Mouse (Mus musculus) thymus, postnatal 0 days (tissue): ENCODE measurements around the gene Fbxl2. TPM values are rescaled to one million over a fixed set of nuclear protein-coding genes. Genes with fewer than 3 reads are reported as not detected.
A peak's percentile ranks its signal among the peaks of the same experiment; 100 is the strongest.
"Not testable (repeated sequence)": the region's sequence is repeated elsewhere in the genome, so short reads cannot be mapped to it uniquely, and the experiment has no call there.

ENCODE experiments used
- DNase-seq: peaks from one replicate; pipeline ENCODE4 v3.0.0-alpha.2; 2015; ENCODE audit warnings: low spot score
- polyA plus RNA-seq: library from polyadenylated mRNA; unstranded; fragments of >200 nt; fragmentation: Nextera tagmentation; extraction: Ambion mirVana; gene quantifications from 2 replicates; pipeline ENCODE4 v1.2.1, GENCODE M21; 2015

Fbxl2 gene
- polyA plus RNA-seq = 1.6 and 2.1 TPM in 2 replicates

- DNase-seq = no peak
Measured at GRCm38 (mm10) chr9:114046028-114046427, at the start of gene Fbxl2. Gene Fbxl2 (minus strand): TSS chr9:114046191.

GRCm38 (mm10) chr9:114094854-114095253 is 48.9 kb upstream of the Fbxl2 start:
- DNase-seq = no peak

GRCm38 (mm10) chr9:114092188-114092587 is 46.2 kb upstream of the Fbxl2 start:
- DNase-seq = peak; percentile 27

DNA sequence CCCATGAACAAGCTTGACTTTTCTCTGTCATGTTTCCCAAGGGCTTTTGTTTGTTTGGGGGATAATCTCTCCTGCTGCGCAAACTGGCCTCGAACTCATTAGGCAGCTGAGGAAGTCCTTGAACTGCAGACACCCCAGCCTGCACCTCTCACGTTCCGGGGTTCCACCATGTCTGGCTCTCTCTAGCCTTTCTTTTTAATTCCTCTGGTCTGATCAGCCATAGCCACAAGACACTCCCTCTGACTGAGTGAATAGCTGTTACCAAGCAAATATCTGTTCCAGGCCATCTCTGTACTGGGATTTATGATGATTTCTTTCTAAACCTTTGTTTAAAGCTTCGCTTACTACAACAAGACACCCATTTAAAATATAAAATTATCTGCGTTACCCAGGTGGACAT is 42.9 kb upstream of the Fbxl2 start:
- DNase-seq = not testable (repeated sequence)

- no peak for DNase-seq
Measured at GRCm38 (mm10) chr9:114087106-114087815, 41.3 kb upstream of the Fbxl2 start.

- no peak for DNase-seq
Measured at GRCm38 (mm10) chr9:114086422-114086821, 40.4 kb upstream of the Fbxl2 start.

DNA sequence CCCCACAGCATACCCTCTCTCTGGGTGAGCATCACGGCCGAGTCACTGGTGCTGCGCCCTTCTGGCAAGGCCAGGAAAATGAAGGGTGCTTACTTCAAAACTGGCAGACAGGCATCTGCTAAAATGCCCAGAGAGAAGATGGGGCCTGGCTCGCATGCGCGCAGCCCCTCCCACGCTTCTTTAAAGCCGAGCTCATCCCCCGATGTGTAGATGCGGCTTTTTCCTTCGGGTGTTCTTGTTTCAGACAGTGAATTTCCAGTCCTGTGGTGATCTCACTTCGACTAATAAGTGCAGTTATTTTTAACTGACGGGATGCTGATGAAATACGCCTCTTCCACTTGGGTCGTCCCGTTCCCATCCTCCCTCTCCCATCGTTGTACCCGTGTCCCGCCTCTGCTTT is 27.7 kb upstream of the Fbxl2 start:
- DNase-seq = no peak

- DNase-seq = no peak
Measured at GRCm38 (mm10) chr9:114069372-114069771, 23.4 kb upstream of the Fbxl2 start.

DNA sequence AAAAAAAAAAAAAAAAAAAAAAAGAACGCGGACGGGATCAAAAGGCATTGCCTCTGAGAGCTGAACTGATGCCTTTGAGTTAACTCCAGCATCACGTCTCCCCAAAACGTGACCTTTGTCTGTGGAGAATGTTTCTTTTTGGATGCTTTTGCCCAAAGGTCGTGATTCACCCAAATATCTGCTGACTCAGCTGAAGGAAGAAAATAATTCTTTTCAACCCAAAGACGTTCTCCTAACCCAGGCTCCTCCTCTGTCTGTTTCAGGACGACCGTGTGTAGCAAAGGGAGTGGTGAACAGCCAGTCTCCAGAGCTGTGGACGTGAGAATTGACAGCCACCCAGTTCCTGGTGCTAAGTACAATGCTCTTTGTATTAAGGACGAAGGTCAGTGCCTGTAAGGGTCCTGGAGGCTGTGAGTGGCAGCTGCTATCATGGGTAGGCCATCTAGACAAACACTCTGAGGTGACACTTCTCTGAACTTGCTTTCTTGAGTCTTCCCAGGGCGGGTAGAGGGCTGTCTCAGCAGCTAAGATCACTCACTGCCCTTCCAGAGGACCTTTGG is 22.6 kb upstream of the Fbxl2 start:
- no peak for DNase-seq

GRCm38 (mm10) chr9:114057090-114057796 is 11.3 kb upstream of the Fbxl2 start, which contains the start of gene Susd5:
Gene Susd5 (plus strand): TSS chr9:114057140.
- no peak for DNase-seq

DNA sequence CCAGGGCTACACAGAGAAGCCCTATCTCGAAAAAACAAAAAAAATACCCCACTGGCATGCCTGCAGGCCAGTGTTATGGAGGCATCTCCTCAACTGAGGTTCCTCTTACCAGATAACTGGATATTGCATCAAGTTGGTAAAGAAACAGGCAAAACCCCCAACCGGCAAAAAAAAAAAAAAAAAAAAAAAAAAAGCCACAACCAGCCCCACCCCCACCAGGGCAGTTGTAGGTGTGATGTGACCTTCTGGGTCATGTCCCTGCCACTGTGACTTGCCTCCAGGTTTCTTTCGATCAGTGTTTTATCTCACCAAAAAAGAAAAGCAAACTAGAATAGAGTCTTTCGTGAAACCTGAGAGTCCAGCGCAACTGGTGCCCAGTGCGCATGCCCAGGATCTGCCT is 6.9 kb upstream of the Fbxl2 start:
- DNase-seq = no peak

DNA sequence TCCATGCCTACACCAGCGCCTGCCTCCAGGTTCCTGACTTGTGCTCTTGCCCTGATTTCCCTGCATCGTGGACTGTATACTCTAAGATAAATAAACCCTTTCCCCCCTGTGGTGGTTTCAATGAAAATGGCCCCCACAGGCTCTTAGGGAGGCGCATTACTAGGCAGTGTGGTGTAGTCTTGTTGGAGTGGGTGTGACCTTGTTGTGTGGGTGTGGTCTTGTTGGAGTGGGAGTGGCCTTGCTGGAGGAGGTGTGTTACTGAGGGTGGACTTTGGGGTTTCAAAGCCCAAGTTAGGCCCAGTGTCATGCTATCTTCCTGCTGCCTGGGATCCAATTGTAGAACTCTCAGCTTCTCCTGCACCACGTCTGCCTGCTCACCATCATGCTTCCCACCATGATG is 6.0 kb upstream of the Fbxl2 start:
- DNase-seq = no peak

DNA sequence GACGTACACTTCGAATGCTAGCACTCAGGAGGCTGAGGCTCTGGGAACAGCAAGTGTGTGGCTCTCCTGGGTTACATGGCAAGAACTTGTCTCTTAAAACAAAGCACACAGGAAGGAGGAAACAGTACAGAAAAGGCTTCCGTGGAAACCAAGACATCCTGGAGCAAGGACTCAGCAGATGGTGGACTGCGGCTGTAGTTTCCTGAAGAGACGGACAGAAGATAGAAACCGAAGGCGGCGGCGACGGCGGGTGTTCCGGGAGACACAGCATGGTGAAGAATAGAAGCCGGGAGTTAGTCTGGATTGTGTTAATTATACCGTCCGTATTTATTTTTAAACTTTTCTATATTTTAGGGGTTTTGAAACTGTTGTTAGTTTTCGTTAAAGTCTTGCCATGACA is 4.8 kb upstream of the Fbxl2 start:
- DNase-seq = no peak

DNA sequence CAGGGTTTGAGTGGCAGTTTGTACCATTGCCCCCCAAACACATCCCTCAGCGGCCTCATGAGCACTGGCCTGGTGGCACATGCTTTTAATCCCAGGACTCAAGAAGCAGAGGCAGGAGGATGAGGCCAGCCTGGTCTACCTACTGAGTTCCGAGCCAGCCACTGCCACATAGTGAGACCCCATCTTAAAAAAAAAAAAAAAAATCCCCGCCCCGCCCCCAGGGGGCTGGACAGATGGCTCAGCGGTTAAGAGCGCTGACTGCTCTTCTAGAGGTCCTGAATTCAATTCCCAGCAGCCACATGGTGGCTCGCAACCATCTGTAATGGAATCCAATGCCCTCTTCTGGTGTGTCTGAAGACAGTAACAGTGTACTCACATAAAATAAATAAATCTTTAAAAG is 4.1 kb upstream of the Fbxl2 start:
- no peak for DNase-seq

DNA sequence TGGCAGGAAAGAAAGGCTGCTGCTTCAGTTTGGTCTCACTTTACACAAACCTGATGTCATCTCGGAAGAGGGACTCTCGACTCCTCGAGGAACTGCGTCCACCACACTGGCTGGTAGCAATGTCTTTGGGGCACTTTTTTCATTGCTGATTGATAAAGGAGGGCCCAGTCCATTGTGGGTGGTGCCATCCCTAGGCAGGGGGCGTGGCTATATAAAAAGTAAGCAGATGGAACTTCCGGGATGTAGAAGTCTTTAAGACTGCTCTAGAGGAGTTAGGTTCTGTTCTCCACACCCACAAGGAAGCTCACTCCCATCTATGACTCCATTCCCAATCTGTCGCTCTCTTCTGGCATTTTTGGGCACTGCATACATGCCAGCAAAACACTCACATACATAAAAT is 685 bp upstream of the Fbxl2 start:
- no peak for DNase-seq

- peak; percentile 16 for DNase-seq
Measured at GRCm38 (mm10) chr9:114044446-114044845, 1.5 kb downstream of the Fbxl2 start.

- no peak for DNase-seq
Measured at GRCm38 (mm10) chr9:114042490-114042889, 3.5 kb downstream of the Fbxl2 start.

DNA sequence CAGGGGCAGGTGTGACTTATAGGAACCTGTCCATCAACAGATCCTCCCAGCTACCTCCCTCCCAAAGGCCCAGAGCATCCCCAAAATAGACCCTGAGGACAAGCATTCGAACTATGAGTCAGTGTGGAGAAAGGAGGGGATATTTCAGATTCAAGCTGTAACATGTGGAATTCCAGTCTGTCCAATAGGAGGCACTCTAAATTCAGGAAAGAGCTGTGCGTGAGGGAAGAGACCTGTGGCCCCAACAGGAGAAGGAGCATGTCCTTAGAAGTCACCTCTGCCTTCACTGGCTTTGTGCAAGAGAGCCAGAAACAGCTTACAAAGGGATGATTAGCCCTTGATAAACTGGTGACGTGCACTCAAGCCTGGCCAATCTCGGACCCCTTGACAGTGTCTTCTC is 5.0 kb downstream of the Fbxl2 start:
- DNase-seq = no peak

- DNase-seq = peak; percentile 84
Measured at GRCm38 (mm10) chr9:114026261-114026934, 19.6 kb downstream of the Fbxl2 start.

DNA sequence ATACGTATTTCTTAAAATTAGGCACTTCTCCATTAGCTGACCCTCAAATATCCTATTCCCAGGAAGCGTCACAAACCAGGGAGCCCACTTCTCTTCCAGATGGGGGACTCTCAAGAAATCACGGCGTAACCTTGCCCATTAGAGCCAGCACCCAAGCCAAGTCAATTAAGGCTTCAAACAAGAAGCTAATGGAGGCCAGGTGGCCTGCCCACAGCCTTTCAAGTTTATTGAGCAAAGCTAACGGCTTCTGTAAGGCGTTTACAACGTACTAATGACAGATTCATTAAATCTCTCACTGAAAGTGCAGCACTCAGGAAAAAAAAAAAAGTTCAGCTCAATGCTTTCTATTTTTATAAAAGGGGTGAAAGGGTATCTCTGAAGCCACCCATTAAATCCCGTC is 20.1 kb downstream of the Fbxl2 start:
- no peak for DNase-seq

- DNase-seq = no peak
Measured at GRCm38 (mm10) chr9:114025182-114025581, 20.8 kb downstream of the Fbxl2 start.

- DNase-seq = no peak
Measured at GRCm38 (mm10) chr9:114022141-114022540, 23.9 kb downstream of the Fbxl2 start.
